Mouse (Mus musculus) heart, embryonic 16.5 days (tissue): Measurements from ENCODE around the gene 1700122O11Rik. TPM values are rescaled to one million over a fixed set of nuclear protein-coding genes. Genes with fewer than 3 reads are reported as not detected.

Experiments used
- ATAC-seq: fragments of 200-750 bp; cut with Nextera tagmentation; replicated peaks from 2 replicates; pipeline ENCODE4 v1.8.0; 2017; ENCODE audit warnings: moderate number of reproducible peaks; ENCODE audit not compliant: insufficient read depth, low FRiP score; ENCODE audit errors: extremely low read depth
- H3K27ac ChIP-seq: fragments of 300-500 bp; sonication (generic); 2 replicates; pipeline ENCODE4 v1.5.1; 2014; ENCODE audit warnings: mild to moderate bottlenecking, low read length, control low read depth, moderate library complexity
- H3K27me3 ChIP-seq: fragments of 300-500 bp; sonication (generic); 2 replicates; pipeline ENCODE4 v1.6.1; 2014; ENCODE audit warnings: low read length, mixed read lengths; ENCODE audit not compliant: control insufficient read depth, insufficient read depth
- H3K36me3 ChIP-seq: fragments of 300-500 bp; sonication (generic); 2 replicates; pipeline ENCODE4 v1.6.1; 2014; ENCODE audit not compliant: control insufficient read depth, insufficient read depth
- H3K4me1 ChIP-seq: fragments of 300-500 bp; sonication (generic); 2 replicates; pipeline ENCODE4 v1.6.1; 2014; ENCODE audit warnings: low read length, mixed read lengths; ENCODE audit not compliant: control insufficient read depth, insufficient read depth
- H3K4me2 ChIP-seq: fragments of 300-500 bp; sonication (generic); 2 replicates; pipeline ENCODE4 v1.6.1; 2014; ENCODE audit warnings: low read depth, mild to moderate bottlenecking, control low read depth, low read length
- H3K4me3 ChIP-seq: fragments of 300-500 bp; sonication (generic); 2 replicates; pipeline ENCODE4 v1.5.1; 2014; ENCODE audit warnings: mild to moderate bottlenecking, control low read depth, low read length
- H3K9ac ChIP-seq: fragments of 300-500 bp; sonication (generic); 2 replicates; pipeline ENCODE4 v1.6.1; 2014; ENCODE audit warnings: low read length, control low read depth
- H3K9me3 ChIP-seq: fragments of 300-500 bp; sonication (generic); replicated peaks from 2 replicates; pipeline ENCODE4 v1.6.1; 2016; ENCODE audit warnings: low read length; ENCODE audit not compliant: control insufficient read depth
- WGBS: fragments of 180-500 bp; shearing (Covaris S2); extraction: QIAGEN DNeasy Blood & Tissue Kit; methylation state at CpG from one replicate; pipeline ENCODE4 v1.1.7; 2014; 5-methylcytosine and 5-hydroxymethylcytosine counted together
- polyA plus RNA-seq: library from polyadenylated mRNA; unstranded; fragments of >200 nt; fragmentation: Nextera tagmentation; extraction: Ambion mirVana; gene quantifications from 2 replicates; pipeline ENCODE4 v1.2.1, GENCODE M21; 2015

1700122O11Rik gene
- polyA plus RNA-seq, 1 experiment from 2014 or later = not detected

DNA sequence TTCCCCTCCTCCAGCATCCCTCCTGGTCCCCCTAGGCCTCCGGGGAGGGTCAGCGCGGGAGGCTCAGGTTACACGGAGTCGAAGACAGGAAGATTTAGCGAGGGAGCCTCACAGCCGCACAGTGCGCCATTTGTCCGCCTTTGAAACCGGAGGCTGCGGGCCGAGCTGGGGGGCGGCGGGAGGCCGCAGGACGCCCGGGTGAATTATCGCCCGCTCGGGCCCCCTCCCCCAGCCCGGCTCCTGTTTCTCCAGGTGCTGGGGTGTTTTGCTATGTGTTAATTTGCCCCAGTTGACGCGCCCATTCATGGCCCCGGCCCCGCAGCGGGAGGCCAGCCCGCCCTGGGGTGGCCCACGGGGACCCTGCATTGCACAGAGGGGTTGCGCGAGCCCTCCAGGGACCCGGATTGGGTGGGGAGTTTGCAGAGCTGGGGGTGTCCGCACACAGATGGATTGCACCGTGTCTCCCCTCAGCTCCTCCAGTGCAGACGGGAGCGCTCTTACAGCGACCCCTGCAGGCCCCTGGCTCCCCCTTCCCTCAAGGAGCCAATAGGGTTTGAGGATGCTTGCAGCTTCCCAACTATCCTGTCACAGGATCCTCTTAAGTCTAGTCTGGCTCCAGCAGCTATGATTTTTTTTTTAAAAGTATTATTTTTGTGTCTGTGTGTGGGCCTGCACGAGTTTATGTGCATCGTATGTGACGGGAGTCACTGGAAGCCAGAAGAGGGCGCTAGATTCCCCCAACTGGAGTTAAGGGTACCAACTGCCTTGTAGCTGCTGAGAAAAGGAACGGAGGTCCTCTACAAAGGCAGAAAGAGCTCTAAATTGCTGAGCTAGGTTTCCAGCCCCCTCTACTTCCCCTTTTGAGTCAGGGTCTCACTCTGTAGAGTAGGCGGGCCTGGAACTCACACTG lies 6.3 kb downstream of the 1700122O11Rik start:
- H3K4me1 ChIP-seq = peaks cover 42% of the 10 kb centered on the region
- no peak; the same call in 1 of the 2 replicates for ATAC-seq
- WGBS = 9% methylated on average over 37 of the region's 42 CpGs

DNA sequence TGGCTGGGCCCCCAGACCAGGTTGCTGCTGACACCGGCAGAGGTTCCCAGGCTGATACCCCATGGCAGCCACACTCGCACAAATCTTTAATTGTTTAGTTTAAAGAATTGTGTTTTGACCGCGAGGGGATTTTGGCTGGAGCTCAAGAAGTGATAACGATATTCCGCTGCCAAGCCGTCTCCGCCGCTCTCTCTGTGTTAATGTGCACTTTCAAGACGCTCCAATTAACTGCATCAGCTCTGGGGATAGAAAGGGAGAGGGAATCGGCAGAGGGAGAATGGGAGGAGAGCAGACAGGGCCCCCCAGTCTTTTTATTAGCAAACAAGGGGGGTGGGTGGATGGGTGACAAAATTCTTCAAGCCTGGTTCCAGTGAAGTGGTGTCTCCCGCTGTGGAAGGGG lies 8.9 kb downstream of the 1700122O11Rik start:
- H3K4me3 ChIP-seq = no peak overlapping the region
- H3K9ac ChIP-seq = no peak overlapping the region
- no peaks in the 10 kb centered on the region for H3K36me3 ChIP-seq
- WGBS = 11% methylated on average over 12 of the region's 12 CpGs
- 0 out of 2 replicates have a peak, but pooled peaks cover 2% of the 10 kb centered on the region for H3K27me3 ChIP-seq
- H3K4me2 ChIP-seq = peak overlapping the region; percentile 24
- peaks cover 48% of the 10 kb centered on the region for H3K4me1 ChIP-seq
- peaks cover 6% of the 10 kb centered on the region; the same call in 1 of the 2 replicates for H3K9me3 ChIP-seq
- peak overlapping the region; percentile 17 for H3K27ac ChIP-seq
- no peak for ATAC-seq

More for the DNA sequence above, 6.3 kb downstream of the 1700122O11Rik start:
- Histone ChIP-seq H3K4me3 (peak overlapping the region; percentile 49), H3K9me3 (peaks cover 6% of the 10 kb centered on the region; the same call in 1 of the 2 replicates), H3K27me3 (0 out of 2 replicates have a peak, but pooled peaks cover 2% of the 10 kb centered on the region), H3K27ac (no peak overlapping the region), H3K9ac (peak overlapping the region; percentile 67), H3K36me3 (no peaks in the 10 kb centered on the region), H3K4me2 (peak overlapping the region; percentile 83)

DNA sequence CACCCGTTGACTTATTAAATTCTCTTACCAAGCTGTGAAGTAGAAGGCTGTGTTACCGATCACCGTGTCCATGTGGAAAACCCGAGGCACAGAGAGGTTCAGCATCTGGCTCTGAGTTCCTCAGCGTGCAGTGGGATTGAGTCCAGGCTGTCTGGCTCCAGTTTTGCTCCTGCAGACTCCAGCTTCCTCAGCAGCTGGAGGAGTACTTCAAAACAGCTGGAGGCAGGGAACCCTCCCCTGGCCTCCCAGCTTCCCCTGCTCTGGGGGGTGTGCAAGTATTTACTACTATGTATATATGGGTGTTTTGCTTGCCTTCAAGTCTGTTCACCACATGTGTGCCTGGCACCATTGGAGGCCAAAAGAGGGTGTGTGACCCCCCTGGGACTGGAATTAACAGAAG lies 9.8 kb downstream of the 1700122O11Rik start:
- H3K9me3 ChIP-seq = peaks cover 6% of the 10 kb centered on the region; the same call in 1 of the 2 replicates
- 67% methylated on average over 5 of the region's 5 CpGs for WGBS
- ATAC-seq = no peak
- H3K9ac ChIP-seq = no peak overlapping the region
- H3K27me3 ChIP-seq = 0 out of 2 replicates have a peak, but pooled peaks cover 2% of the 10 kb centered on the region
- peaks cover 55% of the 10 kb centered on the region for H3K4me1 ChIP-seq
- H3K36me3 ChIP-seq = no peaks in the 10 kb centered on the region
- peak overlapping the region; percentile 76 for H3K27ac ChIP-seq
- H3K4me3 ChIP-seq = no peak overlapping the region
- no peak overlapping the region for H3K4me2 ChIP-seq

DNA sequence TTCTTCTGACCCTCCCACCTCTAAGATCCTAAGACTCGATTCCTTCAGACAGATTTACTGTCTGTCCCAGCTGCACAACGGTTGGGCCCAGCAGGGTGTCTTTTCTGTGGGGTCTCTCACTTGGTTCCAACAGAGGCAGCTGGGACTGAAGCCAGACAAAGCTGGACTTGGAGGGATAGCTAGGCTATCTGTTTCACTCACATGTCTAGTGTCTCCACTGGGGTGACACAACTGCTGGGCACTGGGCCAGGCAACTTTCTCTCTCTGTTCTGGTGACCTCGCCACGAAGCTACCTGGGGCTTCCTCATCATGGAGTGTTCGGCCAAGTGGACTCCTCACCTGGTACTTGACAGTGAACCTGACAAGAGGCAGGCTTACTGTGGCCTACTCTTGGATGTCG lies 10.4 kb downstream of the 1700122O11Rik start:
- Histone ChIP-seq H3K4me2 (no peak overlapping the region; the same call in 1 of the 2 replicates), H3K36me3 (no peaks in the 10 kb centered on the region), H3K9me3 (peaks cover 6% of the 10 kb centered on the region; the same call in 1 of the 2 replicates), H3K9ac (0 out of 2 replicates have a peak overlapping the region, but pooled peaks have one; percentile 33), H3K4me1 (peaks cover 61% of the 10 kb centered on the region), H3K4me3 (no peak overlapping the region), H3K27ac (peak overlapping the region; percentile 76), H3K27me3 (0 out of 2 replicates have a peak, but pooled peaks cover 2% of the 10 kb centered on the region)
- ATAC-seq = peak; percentile 47; the same call in 1 of the 2 replicates
- 36% methylated on average over 6 of the region's 6 CpGs for WGBS

DNA sequence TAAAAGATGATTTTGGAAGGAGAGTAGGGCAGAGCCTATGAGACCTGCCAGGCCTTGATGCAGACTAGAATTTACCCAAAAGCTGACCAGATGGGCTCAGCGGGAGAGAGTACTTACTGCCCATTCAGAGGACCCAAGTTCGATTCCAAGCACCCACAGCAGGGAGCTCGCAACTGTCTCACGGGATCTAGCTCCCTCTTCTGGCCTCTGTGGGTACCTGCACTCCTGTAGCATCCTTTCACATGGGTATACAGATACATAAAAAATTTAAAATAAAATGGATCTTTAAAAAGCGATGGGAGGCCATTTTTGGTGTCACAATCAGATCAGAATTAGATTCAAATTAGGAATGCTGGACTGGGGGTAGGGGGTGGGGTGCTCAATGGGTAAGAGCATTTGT lies 11.1 kb downstream of the 1700122O11Rik start:
- Histone ChIP-seq H3K4me3 (no peak overlapping the region), H3K9ac (no peak overlapping the region), H3K9me3 (peaks cover 4% of the 10 kb centered on the region; the same call in 1 of the 2 replicates), H3K27ac (peak overlapping the region; percentile 76), H3K36me3 (no peaks in the 10 kb centered on the region), H3K27me3 (0 out of 2 replicates have a peak, but pooled peaks cover under 1% of the 10 kb centered on the region), H3K4me2 (no peak overlapping the region), H3K4me1 (peaks cover 62% of the 10 kb centered on the region)
- no peak for ATAC-seq
- WGBS = 92% methylated on average over 5 of the region's 5 CpGs

DNA sequence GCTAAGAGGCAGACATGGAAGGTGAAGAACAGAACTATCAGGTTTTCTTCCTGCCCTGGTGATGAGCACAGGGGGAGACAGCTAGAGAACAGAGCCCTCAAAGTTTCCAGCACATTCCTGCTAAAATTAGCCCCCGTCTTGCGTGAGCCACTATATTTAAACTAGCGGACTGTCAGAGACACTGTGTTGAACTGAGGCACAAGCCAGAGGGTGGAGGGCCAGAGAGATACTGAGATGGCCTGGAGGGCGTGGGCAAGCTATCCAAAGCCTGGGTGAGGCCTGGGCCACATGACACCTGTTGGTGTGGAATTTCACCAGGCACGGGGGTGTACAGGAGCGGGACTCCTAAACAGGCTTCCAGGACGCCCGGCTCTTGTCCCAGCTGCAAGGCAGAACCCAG lies 14.0 kb downstream of the 1700122O11Rik start:
- Histone ChIP-seq H3K4me1 (peaks cover 39% of the 10 kb centered on the region), H3K4me3 (no peak overlapping the region), H3K27me3 (no peaks in the 10 kb centered on the region), H3K9ac (peak overlapping the region; percentile 30; the same call in 1 of the 2 replicates), H3K27ac (peak overlapping the region; percentile 81), H3K36me3 (no peaks in the 10 kb centered on the region), H3K9me3 (peaks cover 3% of the 10 kb centered on the region; the same call in 1 of the 2 replicates), H3K4me2 (peak overlapping the region; percentile 8; the same call in 1 of the 2 replicates)
- peak; percentile 81 for ATAC-seq
- WGBS = 35% methylated on average over 8 of the region's 8 CpGs

DNA sequence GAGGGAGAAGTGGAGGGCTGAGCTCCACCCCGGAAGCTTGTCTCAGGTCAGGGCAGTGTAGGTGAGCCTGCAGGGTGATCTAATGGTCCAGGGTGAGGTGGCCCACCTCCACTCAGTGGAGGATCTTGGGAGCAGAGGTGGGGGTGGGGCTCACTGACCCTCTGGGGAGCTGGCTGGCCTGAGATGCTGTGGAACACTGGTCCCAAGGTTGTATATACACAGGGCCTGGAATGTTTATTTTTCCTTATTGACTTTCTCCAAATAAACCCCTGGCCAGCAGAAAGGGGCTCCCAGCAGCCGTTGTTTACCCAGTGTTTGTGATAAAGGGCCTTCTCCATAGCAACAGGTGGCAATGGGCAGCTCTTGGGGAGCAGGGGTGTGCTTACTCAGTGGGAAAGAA lies 18.5 kb downstream of the 1700122O11Rik start:
- H3K36me3 ChIP-seq = no peaks in the 10 kb centered on the region
- H3K9ac ChIP-seq = no peak overlapping the region
- H3K4me2 ChIP-seq = no peak overlapping the region
- no peak for ATAC-seq
- H3K27ac ChIP-seq = no peak overlapping the region
- no peaks in the 10 kb centered on the region for H3K27me3 ChIP-seq
- H3K9me3 ChIP-seq = no peaks in the 10 kb centered on the region
- peaks cover 16% of the 10 kb centered on the region for H3K4me1 ChIP-seq
- WGBS = 25% methylated on average over 2 of the region's 2 CpGs
- H3K4me3 ChIP-seq = no peak overlapping the region

DNA sequence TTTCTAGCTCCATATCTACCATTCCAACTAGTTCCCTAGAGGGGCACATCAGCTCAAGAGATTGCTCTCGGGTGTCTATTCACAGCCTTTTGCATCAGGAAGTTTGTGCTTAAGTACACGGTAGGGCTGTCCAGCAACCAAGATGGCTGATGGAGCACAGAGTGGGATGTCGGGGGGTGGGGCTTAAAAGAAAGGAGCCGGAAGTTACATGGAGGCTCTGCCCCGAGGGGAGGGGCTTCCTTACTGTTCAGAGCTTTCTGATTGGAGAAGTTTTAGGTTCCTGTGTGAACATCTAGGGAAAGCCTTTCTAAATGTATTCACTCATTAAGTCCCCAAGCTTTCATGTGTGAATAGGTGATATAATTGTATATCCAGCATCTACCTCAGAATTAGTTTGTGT lies 21.5 kb downstream of the 1700122O11Rik start:
- Histone ChIP-seq H3K4me3 (no peak overlapping the region), H3K27ac (no peak overlapping the region), H3K36me3 (no peaks in the 10 kb centered on the region), H3K27me3 (no peaks in the 10 kb centered on the region), H3K9me3 (no peaks in the 10 kb centered on the region), H3K9ac (no peak overlapping the region), H3K4me1 (no peaks in the 10 kb centered on the region), H3K4me2 (no peak overlapping the region)
- ATAC-seq = no peak
- 69% methylated on average over 5 of the region's 5 CpGs for WGBS

DNA sequence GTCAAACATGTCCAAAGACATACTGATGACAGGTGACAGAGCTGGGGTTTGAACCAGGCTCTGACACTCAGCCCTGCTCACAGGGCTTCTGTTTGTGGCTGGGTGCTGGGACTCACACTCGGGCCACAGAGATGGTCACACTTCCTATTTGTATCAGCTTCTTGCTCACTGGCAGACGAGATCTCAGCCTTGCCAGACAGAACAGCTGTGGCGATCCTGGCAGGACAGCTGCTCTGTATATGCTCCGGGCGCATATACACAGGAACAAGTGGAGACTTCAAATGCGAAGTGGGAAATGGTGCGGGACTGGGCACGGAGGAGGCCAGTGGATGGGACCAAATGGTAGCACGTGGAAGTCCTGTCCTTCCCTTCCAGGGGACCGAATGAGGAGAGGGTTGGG lies 25.5 kb downstream of the 1700122O11Rik start:
- no peak overlapping the region for H3K9ac ChIP-seq

More for the DNA sequence above, 25.5 kb downstream of the 1700122O11Rik start:
- Histone ChIP-seq H3K27me3 (no peaks in the 10 kb centered on the region), H3K4me3 (no peak overlapping the region), H3K36me3 (no peaks in the 10 kb centered on the region), H3K4me2 (no peak overlapping the region), H3K27ac (no peak overlapping the region), H3K9me3 (no peaks in the 10 kb centered on the region), H3K4me1 (peaks cover 4% of the 10 kb centered on the region; the same call in 1 of the 2 replicates)
- ATAC-seq = no peak
- 61% methylated on average over 10 of the region's 10 CpGs for WGBS
